Mouse (Mus musculus) thymus, adult 2 months (tissue): ENCODE data around the gene Hs3st3a1.

ENCODE experiments used
- CTCF ChIP-seq: fragments of 200-500 bp; IDR thresholded peaks from 2 replicates; pipeline ENCODE4 v1.5.1; 2012; ENCODE audit warnings: mild to moderate bottlenecking, control low read depth, low read length, moderate library complexity, borderline replicate concordance; ENCODE audit not compliant: control insufficient read depth, poor library complexity, insufficient read depth; ENCODE audit errors: extremely low read depth
- POLR2A ChIP-seq: fragments of 200-500 bp; IDR thresholded peaks from 2 replicates; pipeline ENCODE4 v1.6.1; 2012; ENCODE audit warnings: mild to moderate bottlenecking, low read length, control low read depth, moderate library complexity; ENCODE audit not compliant: control insufficient read depth, poor library complexity, insufficient read depth; ENCODE audit errors: extremely low read depth

DNA sequence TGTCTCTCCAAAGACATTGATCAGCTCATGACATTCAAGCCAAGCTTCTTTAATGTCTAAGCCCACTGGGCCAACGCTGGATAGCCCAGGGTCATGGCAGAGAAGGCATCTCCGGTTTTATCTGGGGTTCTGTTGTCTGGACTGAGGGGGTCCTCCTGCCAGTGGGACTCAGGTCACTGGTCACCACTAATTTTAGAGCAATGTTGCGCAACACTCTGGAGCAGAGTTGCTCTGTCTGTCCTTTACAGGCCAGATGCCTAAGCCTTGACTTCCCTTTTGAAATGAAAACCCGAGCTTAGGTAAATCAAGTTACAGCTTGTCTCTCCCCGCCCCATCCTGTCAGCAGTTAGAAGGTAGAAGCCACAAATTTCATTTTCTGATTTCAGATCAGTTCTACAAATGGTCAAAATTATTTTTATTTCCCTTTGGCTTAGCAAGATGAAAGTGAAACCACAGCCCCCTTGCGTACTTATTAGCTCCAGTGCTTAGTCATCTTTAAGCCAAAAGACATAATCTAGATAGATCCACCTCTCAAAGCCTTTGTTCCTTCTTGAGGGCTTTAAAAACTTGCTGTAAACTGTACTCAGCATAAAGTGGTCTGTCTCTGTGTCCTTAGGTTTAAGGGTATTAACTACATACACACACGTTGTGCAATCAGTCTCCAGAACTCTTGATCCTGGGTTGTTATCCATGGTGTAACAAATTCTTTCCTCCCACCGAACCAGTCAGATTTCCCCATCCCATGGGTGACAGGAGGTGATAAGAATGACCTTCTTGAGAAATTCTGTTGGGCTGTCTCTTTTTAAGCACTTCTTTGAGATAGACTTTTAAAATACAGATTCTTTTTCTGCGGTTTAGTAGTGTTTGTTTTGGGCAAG is 81.8 kb downstream of the Hs3st3a1 start:
- no peak for TF ChIP-seq CTCF
- no peak for TF ChIP-seq POLR2A
